Mouse (Mus musculus): Measurements from ENCODE around the gene Ncln.

GRCm38 (mm10) chr10:81459399-81459798 lies 36.8 kb downstream of the Ncln start:
- no peak for TF ChIP-seq POLR2A (IDR thresholded peaks at IDR 0.05; ENCODE audit: low read depth, low read length)
- TF ChIP-seq CTCF (IDR thresholded peaks at IDR 0.05; ENCODE audit: extremely low read depth, insufficient read length, insufficient replicate concordance, low read depth, low read length): no peak
